Mouse (Mus musculus) T-helper 17 cell (primary cell): ENCODE measurements at regions not wholly inside any gene's neighbourhood (a gene's known extent, or its start where the extent isn't known, plus 50 kb on each side); places are given as distances from the start of the nearest gene placed in this dataset.

Experiments used
- in situ Hi-C, 2 experiments: fragments of 300-600 bp; cut with MboI, MseI; formaldehyde crosslinking; loops; 1 replicate in 1 of 2; 2 replicates in 1 of 2; pipeline ENCODE4 v1.15.1; 2025; ENCODE audit warnings: high pct_unique_total_duplicates in 2 of 2

DNA sequence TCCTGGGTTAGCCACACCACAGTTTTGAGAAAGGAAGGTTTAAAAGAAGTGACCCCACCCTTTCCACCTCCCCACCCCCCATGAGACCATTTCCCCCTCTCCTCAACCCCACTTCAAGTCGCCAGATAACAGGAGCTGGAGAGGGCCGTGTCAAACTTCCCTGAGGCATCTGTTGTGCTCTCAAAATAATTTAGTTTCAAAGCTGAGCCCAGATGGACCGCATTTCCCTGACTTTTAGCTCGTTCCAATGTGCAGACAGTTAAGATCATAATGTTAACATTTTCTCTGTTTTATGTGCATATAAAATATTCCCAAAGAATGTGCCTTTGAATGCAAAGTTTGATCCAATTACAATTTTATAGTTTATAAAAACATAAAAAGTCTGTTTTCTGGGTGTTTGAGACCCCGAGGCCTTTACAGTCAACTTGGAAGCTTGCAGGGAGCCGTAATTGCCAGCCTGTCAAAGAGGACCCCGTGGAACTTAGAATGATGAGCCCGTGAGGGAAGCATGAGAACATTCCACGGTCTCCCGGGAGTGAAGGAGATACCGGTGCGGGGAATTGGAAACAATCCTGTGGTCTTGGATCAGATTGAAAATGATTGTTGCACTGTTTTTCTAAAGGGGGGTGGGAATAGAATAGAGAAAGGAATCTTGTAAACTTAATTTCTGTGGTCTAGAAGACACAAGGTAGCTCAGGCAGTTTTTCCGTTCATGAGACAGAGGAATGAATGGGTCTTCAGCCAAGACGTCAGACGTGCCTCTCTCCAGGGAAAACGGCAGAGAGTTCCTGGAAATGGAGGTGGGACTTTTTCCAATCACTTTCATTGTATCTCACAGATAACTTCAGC, 903.3 kb downstream of the Mrps31 start:
- in situ Hi-C loops, result loop anchor here in 1 of 2 experiments (10.0 kb wide), 1 partner anchor 1070 kb away; no protein-coding TSS in a partner anchor

DNA sequence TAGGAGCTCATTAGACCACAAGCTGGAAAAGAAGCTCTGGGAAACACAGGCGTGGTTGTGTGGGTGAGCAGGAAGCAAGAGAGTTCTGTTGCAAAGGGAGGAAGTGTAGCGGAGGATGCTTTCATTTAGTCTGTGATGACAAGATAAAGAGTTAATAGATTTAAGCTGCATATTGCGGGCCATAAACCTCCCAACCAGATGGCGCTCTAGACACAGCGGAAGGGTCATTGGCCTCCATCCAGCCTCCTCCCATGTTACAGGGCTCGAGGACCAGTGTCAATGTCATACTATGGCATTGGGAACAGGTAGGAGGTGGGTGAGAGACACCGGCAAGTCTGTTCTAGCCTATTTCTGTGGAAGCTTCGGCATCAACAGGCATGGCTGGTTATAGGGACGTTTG, 908.4 kb downstream of the Mrps31 start:
- in situ Hi-C loops, result loop anchor here in 1 of 2 experiments (10.0 kb wide), 1 partner anchor 1065 kb away; no protein-coding TSS in a partner anchor

DNA sequence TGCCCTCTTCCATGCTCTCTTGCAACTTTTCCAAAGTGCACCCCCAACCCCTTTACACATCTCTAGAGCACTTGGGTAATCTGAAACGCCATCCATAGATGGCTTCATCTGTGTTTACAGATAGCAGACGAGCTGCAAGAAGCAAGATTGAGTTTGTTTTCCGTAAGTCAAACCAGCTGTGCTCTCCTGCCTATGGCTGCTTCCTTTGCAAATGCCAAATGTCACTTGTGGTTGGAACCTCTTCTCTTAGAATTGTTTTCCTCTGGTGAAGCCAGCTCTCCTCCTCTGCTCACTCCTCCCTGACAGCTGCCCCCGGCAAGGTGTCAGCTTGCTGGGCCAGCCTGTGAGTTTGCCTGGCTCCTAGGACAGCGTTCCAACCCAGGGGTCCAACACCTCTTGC, 910.0 kb downstream of the Mrps31 start:
- in situ Hi-C loops, result no loop called here

DNA sequence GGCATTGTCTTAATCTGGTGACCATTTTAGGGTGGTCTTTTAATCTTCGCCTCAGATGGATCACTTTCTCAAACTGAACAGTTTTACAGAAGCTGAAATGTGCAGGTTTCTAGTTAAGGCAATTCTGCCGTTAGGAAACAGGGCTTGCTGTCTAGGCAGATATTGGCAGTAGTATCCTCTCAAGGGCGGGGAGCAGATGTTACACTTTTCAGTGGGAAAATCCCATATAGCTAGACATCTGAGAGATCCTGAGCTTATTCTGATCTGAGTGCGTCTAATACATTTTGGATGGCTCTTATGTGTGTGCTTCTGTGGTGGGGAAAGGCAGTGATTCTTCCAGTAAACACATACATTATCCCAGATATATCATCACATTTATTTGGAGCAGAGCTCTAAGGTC, 916.1 kb downstream of the Mrps31 start:
- in situ Hi-C loops, result no loop called here

DNA sequence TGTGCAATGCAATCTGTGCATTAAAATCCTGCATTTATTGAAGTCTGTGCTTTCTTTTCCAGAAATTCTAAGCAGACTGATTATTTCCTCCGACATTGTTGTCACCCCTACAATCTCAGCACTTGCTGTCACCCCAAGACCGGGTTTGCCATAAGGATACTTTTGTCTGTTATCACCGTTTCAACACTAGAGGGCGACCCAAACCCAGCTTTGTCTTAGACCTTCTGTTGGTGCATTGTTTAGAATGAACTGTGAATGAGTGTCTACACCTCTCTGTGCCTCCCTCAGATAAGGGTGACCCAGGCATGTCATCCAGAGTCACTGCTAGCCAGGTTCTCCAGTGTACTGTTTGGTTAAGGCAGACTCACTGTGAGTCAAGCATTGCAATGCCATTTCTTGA, 933.0 kb downstream of the Mrps31 start:
- in situ Hi-C loops, result no loop called here

DNA sequence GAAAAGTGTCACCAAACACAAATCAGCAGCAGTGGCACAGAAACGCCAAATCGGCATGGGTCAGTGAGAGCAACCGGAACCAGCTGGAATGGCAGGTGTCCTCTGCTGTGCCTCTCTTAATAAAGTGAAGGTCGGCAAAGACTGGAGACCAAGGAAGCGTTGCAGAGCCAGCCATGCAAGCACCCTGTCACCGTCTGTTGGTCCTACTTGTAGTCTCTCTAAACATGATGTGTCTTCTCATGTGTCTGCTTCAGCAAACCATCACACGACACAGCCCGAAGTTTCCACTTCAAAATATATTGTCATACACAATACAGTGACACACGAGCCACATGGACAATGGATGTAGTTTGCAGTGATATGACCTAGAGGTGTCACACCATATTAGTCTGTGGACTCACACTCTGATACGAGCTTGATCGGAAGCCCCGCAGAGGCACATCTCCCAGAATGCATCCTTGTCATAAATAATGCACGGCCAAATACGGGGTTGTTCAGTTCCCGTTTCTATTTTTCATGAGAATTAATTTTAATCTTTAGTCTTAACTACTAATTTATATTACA, 940.3 kb downstream of the Mrps31 start:
- in situ Hi-C loops, result no loop called here

DNA sequence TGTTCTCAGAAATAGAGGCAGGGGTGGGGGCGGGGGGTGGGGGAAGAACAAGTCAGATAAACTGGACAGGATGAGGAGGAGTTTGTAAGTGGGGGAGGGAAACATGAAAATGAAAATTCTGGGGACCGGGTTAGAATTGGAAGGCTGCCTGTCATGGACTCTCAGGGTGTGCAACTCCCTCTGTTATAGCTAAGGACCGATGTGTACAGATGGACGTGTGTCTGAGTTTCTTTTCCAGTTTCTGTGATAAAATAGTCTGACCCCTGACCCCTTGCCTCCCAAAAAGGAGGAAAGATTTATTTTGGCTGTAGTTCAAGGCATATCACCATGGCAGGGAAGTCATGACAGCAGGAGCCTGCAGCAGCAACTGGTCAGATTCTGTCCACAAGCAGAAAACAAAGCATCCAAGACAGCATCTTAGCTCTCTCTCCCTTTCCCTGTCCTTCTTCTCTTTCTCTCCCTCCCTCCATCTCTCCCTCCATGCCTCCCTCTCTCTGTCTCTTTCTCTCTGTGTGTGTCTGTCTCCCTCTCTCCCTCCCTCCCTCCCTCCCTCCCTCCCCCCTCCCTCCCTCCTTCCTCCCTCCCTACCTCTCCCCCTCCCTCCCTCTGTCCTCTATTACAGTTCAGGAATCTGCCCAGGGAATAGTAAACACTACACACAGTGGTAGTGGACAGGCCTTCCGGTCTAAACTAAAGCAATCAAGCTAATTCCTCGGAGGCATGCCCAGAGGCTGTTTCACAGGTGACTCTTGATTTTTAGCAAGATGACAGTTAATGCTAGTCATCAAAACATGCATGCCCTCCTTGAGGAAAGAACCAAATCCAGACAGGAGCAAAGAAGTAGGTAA, 941.3 kb downstream of the Mrps31 start:
- in situ Hi-C loops, result no loop called here

DNA sequence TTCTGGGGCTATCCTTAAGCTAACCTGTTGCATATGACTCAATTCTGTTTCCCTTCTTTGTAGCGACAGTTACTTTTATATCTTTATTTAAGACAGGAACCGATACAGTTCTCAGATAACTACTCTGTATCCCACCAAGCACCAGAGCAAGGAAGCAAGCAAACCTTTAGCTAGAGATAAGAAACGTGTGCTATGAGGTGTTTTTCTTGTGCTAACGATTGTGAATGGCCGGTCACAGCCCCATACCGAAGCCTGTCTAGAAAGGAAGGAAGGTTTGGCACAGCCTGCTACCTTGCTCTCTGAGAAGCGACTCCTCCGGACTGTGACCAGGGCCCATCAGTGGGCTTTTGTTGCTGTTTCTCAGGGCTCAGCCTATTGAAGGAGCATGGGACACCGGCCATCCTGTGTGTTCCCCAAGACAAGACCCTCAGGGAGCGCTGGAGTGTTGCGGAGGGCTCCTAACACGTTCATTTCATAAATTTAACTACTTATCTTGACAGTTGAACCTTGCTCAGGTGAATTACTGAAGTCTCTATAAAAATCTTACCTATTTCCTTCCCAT, 949.0 kb downstream of the Mrps31 start:
- in situ Hi-C loops, result no loop called here

DNA sequence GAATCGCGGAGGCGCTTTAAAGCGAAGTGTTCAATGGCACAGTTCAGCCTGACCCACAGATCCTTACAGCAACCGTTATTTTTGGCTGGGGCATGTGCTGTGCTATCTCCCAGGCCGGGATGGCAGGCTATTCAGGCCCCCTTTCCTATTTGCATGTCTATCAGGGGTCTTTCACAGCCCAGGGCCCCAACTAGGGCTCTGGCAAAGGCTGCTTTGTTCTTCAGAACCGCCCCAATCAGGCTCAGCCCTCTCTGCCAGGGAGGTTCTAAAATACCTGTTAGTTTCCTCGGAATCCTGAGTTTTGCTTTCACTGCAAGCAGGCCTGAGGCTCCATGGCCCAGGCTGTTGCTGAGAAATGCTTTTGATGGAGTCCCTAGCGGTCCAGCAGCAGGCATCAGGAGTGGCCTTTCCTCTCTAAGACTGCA, 949.7 kb downstream of the Mrps31 start:
- in situ Hi-C loops, result no loop called here
